Comparison of ENCODE assay signal across 28 mouse cellular contexts in the genomic region with DNA sequence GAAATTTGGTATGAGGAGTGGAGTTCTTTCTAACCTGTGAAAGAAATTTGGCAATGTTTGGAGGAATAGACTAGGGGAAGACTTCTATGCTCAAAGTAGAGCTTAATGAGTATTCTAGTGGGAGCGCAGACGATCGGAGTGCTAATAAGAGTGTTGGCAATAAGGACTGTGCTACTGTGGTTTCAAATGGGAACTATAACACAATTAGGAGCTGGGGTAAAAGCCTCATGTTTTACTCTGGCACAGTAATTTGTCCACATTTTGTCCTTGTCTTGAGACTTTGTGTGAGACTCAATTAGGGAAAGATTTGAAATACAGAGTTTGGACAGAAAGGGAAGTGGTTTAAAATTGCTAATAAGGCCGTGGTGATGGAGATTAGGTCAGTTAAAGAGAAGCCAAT.
"Had no signal": no experiment of that assay in that cellular context is flagged by ENCODE, and none has a peak within 500 bp of the region (broad histone marks: within the 10 kb centered on the region; RNA-seq: fewer than 3 reads in every experiment).

No protein-coding gene starts in this region.

- H3K4me2 ChIP-seq: heart, embryonic 12.5 days; hindbrain, embryonic 12.5 days; hindbrain, embryonic 14.5 days; intestine, embryonic 15.5 days; limb, embryonic 13.5 days; limb, embryonic 15.5 days; liver, embryonic 12.5 days had no signal

- H3K27ac ChIP-seq: gastrocnemius, adult 2 months; heart, embryonic 10.5 days; hindbrain, embryonic 10.5 days; hindbrain, embryonic 12.5 days; hindbrain, embryonic 14.5 days; intestine, embryonic 15.5 days; layer of hippocampus, adult 2 months; left cerebral cortex, adult 2 months; limb, embryonic 13.5 days; limb, embryonic 15.5 days; liver, embryonic 12.5 days; liver, embryonic 14.5 days had no signal

- H3K36me3 ChIP-seq: heart, embryonic 10.5 days; heart, embryonic 12.5 days; hindbrain, embryonic 10.5 days; hindbrain, embryonic 12.5 days; intestine, embryonic 15.5 days; limb, embryonic 13.5 days; limb, embryonic 15.5 days; liver, embryonic 12.5 days had no signal

- DNase-seq: gastrocnemius, adult 2 months; gastrocnemius, postnatal 10 days; gastrocnemius, postnatal 25 days; heart, adult 18-20 months; heart, postnatal 10 days; heart, postnatal 4 days; kidney, adult 18-20 months; kidney, adult 8-10 months; kidney, postnatal 10 days; kidney, postnatal 25 days; kidney, postnatal 4 days; left cerebral cortex, postnatal 4 days; lung, adult 18-20 months had no signal

- ATAC-seq: hindbrain, embryonic 16.5 days; inflammation-experienced regulatory T-cells, adult 6 months; intestine, embryonic 15.5 days; intestine, postnatal 0 days; liver, embryonic 12.5 days had no signal

- H3K9ac ChIP-seq: heart, embryonic 12.5 days; hindbrain, embryonic 12.5 days; hindbrain, embryonic 14.5 days; intestine, embryonic 15.5 days; limb, embryonic 13.5 days; limb, embryonic 15.5 days; liver, embryonic 12.5 days; liver, embryonic 14.5 days had no signal

- H3K4me1 ChIP-seq: heart, embryonic 10.5 days; heart, embryonic 12.5 days; hindbrain, embryonic 10.5 days; hindbrain, embryonic 12.5 days; intestine, embryonic 15.5 days; limb, embryonic 15.5 days; liver, embryonic 12.5 days had no signal

- H3K27me3 ChIP-seq: heart, embryonic 12.5 days; hindbrain, embryonic 12.5 days; intestine, embryonic 15.5 days; limb, embryonic 13.5 days; limb, embryonic 15.5 days; liver, embryonic 12.5 days had no signal

- H3K4me3 ChIP-seq: gastrocnemius, adult 2 months; heart, embryonic 10.5 days; heart, embryonic 12.5 days; hindbrain, embryonic 10.5 days; hindbrain, embryonic 12.5 days; intestine, embryonic 15.5 days; layer of hippocampus, adult 2 months; left cerebral cortex, adult 2 months; limb, embryonic 13.5 days; limb, embryonic 15.5 days; liver, embryonic 12.5 days had no signal

- H3K9me3 ChIP-seq: heart, embryonic 10.5 days; heart, embryonic 12.5 days; hindbrain, embryonic 10.5 days; hindbrain, embryonic 12.5 days; intestine, embryonic 15.5 days; limb, embryonic 13.5 days; limb, embryonic 15.5 days; liver, embryonic 12.5 days had no signal
